Mouse (Mus musculus) embryonic facial prominence, embryonic 10.5 days (tissue): Measurements from ENCODE around the gene Gak. TPM values are rescaled to one million over a fixed set of nuclear protein-coding genes. Genes with fewer than 3 reads are reported as not detected.

Source experiments
- DNase-seq: peaks from one replicate; pipeline ENCODE4 v3.0.0-alpha.2; 2017; ENCODE audit warnings: low spot score
- H3K27ac ChIP-seq: fragments of 300-500 bp; sonication (generic); replicated peaks from 2 replicates; pipeline ENCODE4 v1.5.1; 2016; ENCODE audit warnings: mild to moderate bottlenecking
- H3K27me3 ChIP-seq: fragments of 300-500 bp; sonication (generic); replicated peaks from 2 replicates; pipeline ENCODE4 v1.6.1; 2016; ENCODE audit warnings: low read depth, mild to moderate bottlenecking; ENCODE audit not compliant: poor library complexity, severe bottlenecking
- H3K36me3 ChIP-seq: fragments of 300-500 bp; sonication (generic); replicated peaks from 2 replicates; pipeline ENCODE4 v1.6.1; 2016; ENCODE audit warnings: mild to moderate bottlenecking, moderate library complexity
- H3K4me1 ChIP-seq: fragments of 300-500 bp; sonication (generic); 2 replicates; pipeline ENCODE4 v1.6.1; 2016
- H3K4me3 ChIP-seq: fragments of 300-500 bp; sonication (generic); 2 replicates; pipeline ENCODE4 v1.5.1; 2016; ENCODE audit warnings: mild to moderate bottlenecking, moderate library complexity
- H3K9me3 ChIP-seq: fragments of 300-500 bp; sonication (generic); 2 replicates; pipeline ENCODE4 v1.6.1; 2016; ENCODE audit warnings: mild to moderate bottlenecking
- WGBS: fragments of 180-500 bp; shearing (Covaris S2); methylation state at CpG from one replicate; pipeline ENCODE4 v1.1.7; 2016; 5-methylcytosine and 5-hydroxymethylcytosine counted together
- polyA plus RNA-seq: library from polyadenylated mRNA; unstranded; fragments of >200 nt; fragmentation: Nextera tagmentation; extraction: Ambion mirVana; gene quantifications from 2 replicates; pipeline ENCODE4 v1.2.1, GENCODE M21; 2016

Gene Gak
- polyA plus RNA-seq, 1 experiment from 2014 or later, result 63.5 TPM

DNA sequence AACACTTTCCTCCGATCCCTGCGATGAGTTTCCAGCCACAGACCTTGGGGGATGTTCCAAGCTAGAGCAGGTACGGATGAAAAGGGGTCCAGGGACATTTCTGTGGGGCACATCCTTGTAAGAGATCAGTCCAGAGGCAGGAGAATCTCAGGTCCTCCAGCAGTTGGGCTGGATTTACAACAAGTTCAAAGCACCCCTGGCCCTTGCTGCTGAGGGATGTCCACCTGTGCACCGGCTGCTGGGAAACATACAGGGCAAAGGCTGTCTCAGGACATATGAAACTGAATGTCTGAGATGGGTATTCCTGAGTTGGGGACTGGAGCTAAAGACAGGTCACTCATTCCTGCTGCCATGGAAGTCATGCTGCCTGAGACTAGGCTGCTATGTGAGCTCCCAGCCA, 72.6 kb downstream of the Gak start:
- H3K4me3 ChIP-seq, result no peak overlapping the region
- WGBS, result 81% methylated on average over 4 of the region's 4 CpGs
- DNase-seq, result no peak
- no peak overlapping the region for H3K27ac ChIP-seq
- no peaks in the 10 kb centered on the region for H3K9me3 ChIP-seq
- no peaks in the 10 kb centered on the region for H3K36me3 ChIP-seq
- H3K4me1 ChIP-seq, result no peaks in the 10 kb centered on the region
- no peaks in the 10 kb centered on the region for H3K27me3 ChIP-seq

DNA sequence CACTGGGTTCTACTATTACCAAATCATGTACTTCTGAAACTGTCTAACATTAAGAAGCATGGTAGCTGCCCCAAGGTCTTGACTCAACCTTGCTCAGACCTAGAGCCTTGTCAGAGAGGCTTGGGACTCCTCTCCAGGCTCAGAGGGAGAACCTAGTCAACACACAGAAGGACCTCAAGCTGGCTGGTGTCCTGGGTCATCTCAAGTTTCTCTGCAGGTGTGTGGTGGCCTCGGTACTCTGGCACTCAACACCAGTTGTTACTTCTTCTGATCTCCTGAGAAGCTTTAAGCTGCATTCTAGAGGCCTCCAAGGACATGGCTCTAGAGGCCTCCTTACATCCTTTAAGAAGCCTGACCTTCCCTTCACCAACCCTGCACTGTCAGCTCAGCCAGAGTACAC, 75.5 kb downstream of the Gak start:
- Histone ChIP-seq H3K4me3 (no peak overlapping the region), H3K27me3 (peaks cover 27% of the 10 kb centered on the region), H3K9me3 (no peaks in the 10 kb centered on the region), H3K27ac (no peak overlapping the region), H3K4me1 (peaks cover 15% of the 10 kb centered on the region), H3K36me3 (no peaks in the 10 kb centered on the region)
- WGBS, result 77% methylated on average over 1 of the region's 1 CpGs
- no peak for DNase-seq

DNA sequence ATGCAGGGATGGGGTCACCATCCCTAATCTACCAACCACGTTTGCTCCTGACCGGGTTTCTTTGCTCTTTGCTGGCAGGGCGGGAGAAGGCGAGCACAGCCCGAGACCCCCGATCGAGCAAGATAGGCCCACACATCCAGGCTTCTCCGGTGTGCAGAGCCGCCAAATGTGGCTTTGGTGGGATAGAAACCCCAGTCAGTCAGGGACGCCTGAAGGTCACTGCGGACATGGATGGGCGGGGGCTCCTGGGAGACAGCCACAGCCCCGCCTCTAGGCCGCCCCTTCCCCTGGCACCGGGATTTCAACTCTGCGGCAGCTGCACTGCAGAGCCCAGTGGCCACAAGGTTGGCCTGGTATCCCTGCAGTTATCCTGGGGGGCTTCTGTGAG, 79.4 kb downstream of the Gak start:
- WGBS, result under 1% methylated on average over 16 of the region's 16 CpGs
- Histone ChIP-seq H3K9me3 (no peaks in the 10 kb centered on the region), H3K27me3 (peaks cover 45% of the 10 kb centered on the region), H3K27ac (no peak overlapping the region), H3K4me3 (peak overlapping the region; percentile 60), H3K4me1 (peaks cover 15% of the 10 kb centered on the region), H3K36me3 (no peaks in the 10 kb centered on the region)
- DNase-seq, result peak; percentile 14

- peak within 1 kb of the TSS; percentile 60 for H3K4me3 ChIP-seq
- no peaks in the 10 kb centered on the region for H3K9me3 ChIP-seq
- peaks cover 15% of the 10 kb centered on the region for H3K4me1 ChIP-seq
- H3K36me3 ChIP-seq, result no peaks in the 10 kb centered on the region
- DNase-seq, result peak; percentile 83
- WGBS, result under 1% methylated on average over 56 of the region's 56 CpGs
- H3K27me3 ChIP-seq, result peaks cover 45% of the 10 kb centered on the region
- no peak within 1 kb of the TSS for H3K27ac ChIP-seq
These were observed 79.9 kb downstream of the Gak start, which contains the start of gene Cplx1 for GRCm38 (mm10) chr5:108549489-108550206. Gene Cplx1 (minus strand): TSS chr5:108550024.

DNA sequence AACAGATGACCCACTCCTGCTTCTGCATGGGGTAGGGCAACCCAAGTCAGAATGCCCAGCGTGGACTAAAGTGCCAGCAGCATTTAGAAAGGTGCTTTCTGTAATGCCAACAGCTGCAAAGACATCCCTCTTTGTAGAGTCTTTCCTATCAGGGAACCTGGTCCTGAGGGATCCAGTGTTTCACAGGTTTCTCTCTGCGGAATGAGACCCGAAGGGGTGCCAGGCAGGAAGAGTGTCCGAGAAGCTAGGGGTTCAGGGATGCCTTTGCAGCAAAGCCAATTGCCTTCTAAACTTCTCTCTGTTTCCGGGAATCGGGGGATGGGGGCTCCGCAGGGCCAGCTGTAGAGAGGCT, 80.4 kb downstream of the Gak start:
- Histone ChIP-seq H3K4me1 (peaks cover 15% of the 10 kb centered on the region), H3K9me3 (no peaks in the 10 kb centered on the region), H3K36me3 (no peaks in the 10 kb centered on the region), H3K27ac (no peak overlapping the region), H3K4me3 (peak overlapping the region; percentile 60), H3K27me3 (peaks cover 45% of the 10 kb centered on the region)
- DNase-seq, result no peak
- WGBS, result 18% methylated on average over 7 of the region's 7 CpGs

DNA sequence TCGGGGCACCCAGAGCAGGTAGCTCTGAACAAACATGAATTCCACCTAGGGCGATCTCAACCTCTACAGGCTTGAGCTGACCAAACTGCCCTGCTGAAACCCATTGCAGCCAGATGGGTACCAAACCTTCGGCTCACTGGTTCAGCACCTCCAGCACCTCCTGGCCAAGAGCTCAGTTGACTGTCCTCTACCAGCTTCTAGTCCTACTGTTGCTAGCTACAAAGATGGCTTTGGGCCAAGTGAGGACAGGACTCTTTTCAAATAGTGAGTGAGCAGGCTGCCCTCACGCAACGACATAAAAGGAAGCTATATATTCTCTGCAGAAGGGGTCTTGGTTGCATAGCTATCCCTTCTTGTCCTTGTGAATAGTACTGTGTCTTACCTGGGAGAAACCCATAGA, 81.9 kb downstream of the Gak start:
- Histone ChIP-seq H3K27ac (no peak overlapping the region), H3K9me3 (no peaks in the 10 kb centered on the region), H3K4me1 (peaks cover 15% of the 10 kb centered on the region), H3K27me3 (peaks cover 45% of the 10 kb centered on the region), H3K4me3 (no peak overlapping the region), H3K36me3 (no peaks in the 10 kb centered on the region)
- 92% methylated on average over 5 of the region's 5 CpGs for whole genome bisulfite sequencing
- DNase-seq, result no peak

- no peaks in the 10 kb centered on the region for H3K9me3 ChIP-seq
- DNase-seq, result no peak
- peaks cover 14% of the 10 kb centered on the region for H3K27me3 ChIP-seq
- H3K4me3 ChIP-seq, result no peak overlapping the region
- no peak overlapping the region for H3K27ac ChIP-seq
- no peaks in the 10 kb centered on the region for H3K36me3 ChIP-seq
- WGBS, result 72% methylated on average over 7 of the region's 7 CpGs
- H3K4me1 ChIP-seq, result no peaks in the 10 kb centered on the region
These were observed 85.9 kb downstream of the Gak start for GRCm38 (mm10) chr5:108543516-108544291.

DNA sequence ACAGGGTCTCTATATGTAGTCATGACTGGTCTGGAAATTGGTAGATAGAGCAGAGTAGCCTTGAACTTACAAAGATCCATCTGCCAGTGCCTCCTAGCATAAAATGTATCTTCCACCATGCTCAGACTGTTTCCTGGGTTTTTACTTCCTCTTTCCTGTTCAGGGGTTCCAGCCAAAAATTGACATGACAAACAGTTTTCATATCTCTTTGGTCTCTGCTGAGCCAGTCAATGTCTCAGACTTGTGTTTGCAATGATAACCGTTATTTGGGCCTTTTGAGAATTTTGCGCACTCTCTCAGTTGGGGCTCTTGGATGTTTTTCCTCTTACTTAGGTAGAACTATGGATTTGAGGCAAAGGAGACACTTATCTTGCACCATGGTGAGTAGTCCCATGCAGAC, 95.4 kb downstream of the Gak start:
- Histone ChIP-seq H3K4me1 (no peaks in the 10 kb centered on the region), H3K9me3 (peaks cover 13% of the 10 kb centered on the region), H3K4me3 (no peak overlapping the region), H3K27ac (no peak overlapping the region), H3K36me3 (no peaks in the 10 kb centered on the region), H3K27me3 (no peaks in the 10 kb centered on the region)
- DNase-seq, result no peak
- WGBS, result 96% methylated on average over 2 of the region's 2 CpGs

- Histone ChIP-seq H3K27me3 (no peaks in the 10 kb centered on the region), H3K36me3 (no peaks in the 10 kb centered on the region), H3K27ac (no peak overlapping the region), H3K9me3 (no peaks in the 10 kb centered on the region), H3K4me3 (no peak overlapping the region), H3K4me1 (peaks cover 3% of the 10 kb centered on the region)
- DNase-seq, result no peak
- 82% methylated on average over 3 of the region's 3 CpGs for WGBS
These were observed 107.0 kb downstream of the Gak start for GRCm38 (mm10) chr5:108522597-108522996.

DNA sequence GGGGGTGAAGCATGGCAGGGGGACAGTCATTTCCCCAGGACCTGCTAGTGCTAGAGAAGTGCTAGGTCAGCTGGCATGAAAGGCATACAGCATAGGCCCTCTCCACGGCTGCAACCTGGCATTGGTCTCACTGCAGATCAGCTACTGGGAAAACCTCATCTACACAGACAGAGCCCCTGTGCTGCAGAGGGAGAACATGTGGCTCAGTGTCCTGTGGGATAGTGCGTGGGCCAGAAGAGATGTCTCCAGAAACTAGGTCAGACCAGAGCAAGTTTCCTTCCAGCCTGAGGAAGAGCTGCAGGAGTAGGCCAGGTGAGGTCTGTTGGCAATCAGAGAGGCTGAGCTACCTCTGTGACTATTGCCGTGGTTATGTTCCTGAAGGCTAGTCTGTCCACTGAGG, 107.7 kb downstream of the Gak start:
- DNase-seq, result no peak
- Histone ChIP-seq H3K27ac (no peak overlapping the region), H3K4me3 (no peak overlapping the region), H3K27me3 (no peaks in the 10 kb centered on the region), H3K9me3 (no peaks in the 10 kb centered on the region), H3K36me3 (no peaks in the 10 kb centered on the region), H3K4me1 (peaks cover 3% of the 10 kb centered on the region)
- WGBS, result 79% methylated on average over 3 of the region's 3 CpGs

DNA sequence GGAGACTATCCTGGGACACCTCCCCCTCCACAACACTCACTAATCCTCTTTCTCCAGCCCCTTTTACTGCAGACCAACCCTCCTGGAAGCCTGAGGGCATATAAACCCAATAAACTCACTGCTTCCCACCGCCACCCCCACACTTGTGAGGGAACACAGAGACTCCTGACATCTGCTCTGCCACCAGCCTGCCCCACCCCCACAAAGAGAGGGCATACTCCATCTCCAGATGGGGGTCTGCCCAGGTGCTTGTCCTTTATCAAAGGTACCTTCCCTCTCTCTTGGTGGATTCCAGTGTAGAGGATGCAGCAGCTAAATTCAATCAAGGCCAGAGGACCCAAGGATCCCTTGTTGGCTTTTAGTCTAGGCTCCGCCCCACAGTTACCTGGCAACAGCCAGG, 108.5 kb downstream of the Gak start:
- Histone ChIP-seq H3K27me3 (no peaks in the 10 kb centered on the region), H3K36me3 (no peaks in the 10 kb centered on the region), H3K9me3 (no peaks in the 10 kb centered on the region), H3K27ac (no peak overlapping the region), H3K4me1 (peaks cover 3% of the 10 kb centered on the region), H3K4me3 (no peak overlapping the region)
- DNase-seq, result no peak
- 53% methylated on average over 2 of the region's 2 CpGs for WGBS

- 79% methylated on average over 7 of the region's 7 CpGs for WGBS
- no peak for DNase-seq
- H3K4me3 ChIP-seq, result no peak overlapping the region
- H3K4me1 ChIP-seq, result peaks cover 3% of the 10 kb centered on the region
- H3K27me3 ChIP-seq, result no peaks in the 10 kb centered on the region
- H3K27ac ChIP-seq, result no peak overlapping the region
- no peaks in the 10 kb centered on the region for H3K9me3 ChIP-seq
- H3K36me3 ChIP-seq, result no peaks in the 10 kb centered on the region
These were observed 109.4 kb downstream of the Gak start for GRCm38 (mm10) chr5:108520153-108520552.
